Mouse (Mus musculus) forelimb bud, embryonic 11.5 days (tissue): ENCODE measurements around the gene Poln.

Experiments used
- DNase-seq: peaks from one replicate; pipeline ENCODE4 v3.0.0-alpha.2; 2012; ENCODE audit warnings: low read depth, low spot score

The Poln gene

DNA sequence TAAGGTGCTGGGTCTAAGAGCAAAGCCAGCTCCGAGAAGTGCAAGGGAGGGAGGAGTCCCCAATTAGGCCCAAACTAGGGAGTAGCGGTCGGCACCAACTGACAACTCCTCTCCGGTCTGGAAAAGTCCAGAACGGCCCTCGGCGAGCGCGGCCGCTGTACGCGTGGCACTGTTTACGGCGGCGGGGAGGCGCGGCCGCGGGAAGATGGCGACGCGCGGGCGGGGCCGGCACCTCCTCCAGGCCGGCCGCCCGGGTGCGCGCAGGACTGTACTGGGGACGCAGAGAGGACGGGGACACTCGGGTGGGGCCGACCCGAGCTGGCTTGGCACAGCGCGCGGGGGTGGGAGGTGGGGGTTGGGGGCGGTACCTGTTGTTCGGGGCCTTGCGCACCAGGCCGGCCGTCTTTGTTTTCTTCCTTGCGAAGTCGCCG lies 17.7 kb upstream of the Poln start:
- peak; percentile 27 for DNase-seq

DNA sequence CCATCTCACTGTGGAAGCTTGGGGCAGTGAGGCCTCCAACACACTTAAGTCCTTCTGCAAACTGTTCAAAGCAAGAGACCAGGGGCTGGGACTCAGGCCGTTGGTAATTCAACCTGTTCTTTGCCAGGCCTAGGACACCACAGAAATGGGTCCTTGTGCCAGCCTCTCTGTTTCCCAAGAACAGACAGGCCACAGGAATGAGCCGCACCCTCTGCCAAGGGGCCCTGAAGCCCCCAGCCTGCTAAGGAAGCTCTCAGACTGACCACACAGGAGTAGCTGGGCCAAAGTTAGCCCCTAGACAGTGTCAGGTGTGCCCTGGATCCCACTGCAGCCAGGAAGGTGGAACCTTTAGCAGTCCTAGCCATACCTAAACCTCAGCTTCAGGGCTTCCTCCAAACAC lies 17.1 kb upstream of the Poln start:
- no peak for DNase-seq

DNA sequence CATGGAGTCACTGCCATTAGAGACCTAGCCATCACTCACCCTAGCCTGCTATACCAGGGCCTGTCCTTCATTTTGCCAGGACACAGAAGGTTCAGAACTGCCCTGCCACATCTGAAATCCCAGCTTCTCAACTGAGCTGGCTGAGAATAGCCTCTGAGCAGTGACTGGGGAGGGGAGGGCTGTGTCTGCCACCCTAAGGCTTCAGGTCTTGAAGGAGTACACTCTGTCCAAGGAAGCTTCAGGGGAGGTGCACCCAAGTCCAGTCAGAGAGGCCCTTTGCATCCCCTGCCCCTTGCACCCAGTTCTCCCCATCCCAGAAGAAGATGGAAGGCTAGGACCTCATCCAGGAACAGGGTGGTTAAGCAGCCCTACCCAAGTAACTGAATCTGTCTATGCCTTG lies 16.5 kb upstream of the Poln start:
- DNase-seq = no peak

DNA sequence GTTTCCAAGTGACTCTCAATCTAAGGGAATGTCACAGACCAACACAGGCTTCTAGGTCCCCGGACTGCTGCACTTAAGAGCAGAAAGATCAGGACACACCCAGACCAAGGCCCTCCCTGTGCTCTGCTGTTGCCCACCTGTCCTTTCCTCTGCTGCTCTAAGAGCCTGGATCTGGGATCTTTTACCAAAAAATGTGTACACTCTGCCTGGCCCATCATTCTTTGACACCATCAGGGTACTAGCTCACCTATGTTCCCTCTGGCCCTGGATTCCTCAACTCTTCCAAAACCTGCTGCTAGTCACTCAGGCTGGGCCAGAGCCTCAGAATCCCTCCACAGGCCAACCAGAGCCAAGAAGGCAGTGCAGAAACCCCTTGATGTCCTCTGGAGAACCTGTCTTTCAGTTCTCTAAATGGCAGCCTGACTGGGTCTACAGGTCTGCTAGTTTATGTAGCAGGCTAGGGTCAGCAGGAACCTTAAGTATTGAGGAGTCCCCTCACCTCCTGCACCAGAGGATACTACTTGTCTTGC lies 15.9 kb upstream of the Poln start:
- no peak for DNase-seq

DNA sequence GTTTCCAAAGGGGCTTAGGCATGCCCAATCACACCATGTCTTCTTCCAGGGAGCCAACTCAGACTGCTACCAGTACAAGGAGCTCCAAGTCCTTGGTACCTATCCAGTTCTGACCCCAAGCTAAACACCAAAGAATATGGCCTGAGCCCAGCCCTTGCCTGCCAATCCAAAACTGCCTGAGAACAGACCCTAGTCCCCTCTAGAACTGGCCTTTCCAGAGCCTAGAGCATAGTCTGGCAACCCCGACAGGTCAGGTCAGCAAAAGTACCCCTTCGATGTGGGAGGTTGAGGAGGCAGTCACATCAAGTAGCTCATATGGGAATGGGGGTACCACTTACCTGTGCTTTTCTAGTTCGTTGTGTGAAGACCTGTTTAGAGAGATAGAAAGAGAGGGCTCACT lies 14.7 kb upstream of the Poln start:
- DNase-seq = no peak

DNA sequence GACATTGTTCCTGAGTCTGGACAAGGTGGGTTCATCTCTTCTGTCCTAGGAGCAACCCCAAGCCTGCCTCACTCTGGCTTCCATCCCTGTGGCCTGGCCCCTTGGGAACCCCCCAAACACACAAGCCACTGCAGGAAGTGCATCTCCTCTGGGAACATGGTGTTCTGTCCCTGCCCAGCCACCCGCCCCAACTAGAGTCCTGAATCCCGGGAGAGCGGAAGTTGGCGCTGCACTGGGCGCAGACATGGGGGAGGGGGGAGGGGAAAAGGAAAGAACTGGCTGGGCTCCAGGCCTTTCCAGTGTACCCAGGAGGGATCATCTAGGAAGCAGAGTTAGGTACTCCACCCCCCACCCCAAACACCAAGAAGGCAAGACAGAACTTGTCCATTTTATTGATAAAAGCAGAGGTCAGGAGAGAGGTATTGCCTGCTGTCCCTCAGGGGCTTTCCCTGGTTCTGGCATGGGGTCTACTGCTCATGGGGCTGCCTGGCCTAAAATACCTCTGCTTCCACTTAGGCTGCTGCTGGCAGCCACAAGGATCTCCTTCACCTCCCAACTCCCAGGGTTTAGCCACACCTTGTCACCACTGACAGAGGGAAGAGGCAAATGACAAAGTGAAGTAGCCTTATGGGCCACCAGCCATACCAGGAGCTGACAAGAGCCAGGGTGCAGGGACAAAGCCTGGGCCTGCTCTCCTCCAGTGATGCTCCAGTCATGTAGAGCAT lies 14.1 kb upstream of the Poln start:
- no peak for DNase-seq

DNA sequence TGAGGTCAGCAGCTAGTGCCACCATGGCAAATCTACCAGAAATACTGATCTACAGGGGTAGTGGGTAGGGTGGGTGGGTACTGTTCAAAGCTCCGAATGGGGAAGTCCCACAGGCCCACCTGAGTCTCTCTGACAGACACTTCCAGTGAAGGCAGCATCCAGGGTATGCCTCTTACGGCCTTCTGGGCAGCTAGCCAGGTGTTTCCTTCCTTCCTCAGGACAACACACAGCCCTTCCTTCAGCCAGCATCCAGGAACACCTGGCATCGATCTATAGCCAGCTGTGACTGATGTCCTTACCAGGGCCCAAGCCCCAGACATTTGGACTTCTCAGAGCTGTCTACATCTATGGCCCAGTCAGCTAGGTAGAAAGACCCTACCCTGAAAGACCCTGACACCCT lies 13.2 kb upstream of the Poln start:
- no peak for DNase-seq

DNA sequence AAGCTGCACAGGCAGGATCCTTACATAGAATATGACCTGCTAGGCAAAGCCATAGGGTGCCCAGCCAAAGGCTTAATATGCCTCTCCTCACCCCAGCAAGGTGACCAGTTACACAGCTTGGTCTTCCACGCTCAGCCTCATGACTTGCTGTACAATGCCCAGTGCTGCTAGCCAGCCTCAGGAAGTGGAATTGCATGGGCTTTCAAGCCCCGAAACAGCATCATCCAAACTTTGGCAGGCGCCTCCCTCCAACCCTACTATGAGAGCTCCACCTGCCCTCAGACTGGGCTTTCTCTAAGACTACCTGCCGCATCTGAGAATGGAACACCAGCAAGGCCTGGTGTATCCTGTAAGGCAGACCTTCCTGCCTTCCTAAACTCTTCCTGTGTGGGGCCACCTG lies 8.6 kb upstream of the Poln start:
- no peak for DNase-seq

DNA sequence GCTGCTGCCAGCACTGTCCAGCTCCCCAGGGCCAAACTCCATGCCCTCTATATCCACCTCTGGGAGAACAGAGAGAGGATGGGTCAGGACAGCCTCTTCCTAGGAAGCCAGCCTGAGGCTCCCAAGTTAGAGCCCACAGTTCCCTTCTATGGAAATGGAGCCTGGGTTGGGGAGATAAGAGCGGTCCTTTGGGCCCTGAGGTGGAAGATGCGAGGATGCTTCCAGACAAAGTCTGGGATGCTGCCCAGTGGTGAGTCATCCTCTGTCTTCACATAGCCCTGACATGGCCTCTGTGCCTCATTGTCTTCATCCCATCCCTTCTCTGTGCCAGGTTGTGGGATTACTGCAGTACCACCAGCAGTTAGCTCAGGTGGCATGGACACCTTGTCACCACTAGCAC lies 7.8 kb upstream of the Poln start:
- DNase-seq = no peak

DNA sequence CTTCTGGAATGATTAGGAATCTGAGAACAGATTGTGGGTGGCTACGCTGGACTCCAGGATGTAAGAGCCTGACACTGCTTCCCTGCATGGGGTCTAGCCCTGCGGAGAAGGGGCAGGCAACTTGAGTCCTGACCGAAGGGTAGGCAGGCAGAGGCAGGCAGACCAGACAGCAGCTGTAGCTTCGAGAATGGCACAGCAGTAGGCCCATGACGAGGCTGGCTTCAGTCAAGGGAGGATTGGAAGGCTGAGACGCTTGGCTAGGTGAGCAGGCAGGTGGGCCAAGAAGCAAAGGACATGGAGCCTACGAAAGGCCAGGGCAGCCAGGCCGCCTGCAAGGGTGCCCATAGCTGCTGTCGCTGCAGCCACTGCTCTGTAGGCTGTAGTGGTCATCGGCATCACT lies 7.4 kb upstream of the Poln start:
- no peak for DNase-seq

DNA sequence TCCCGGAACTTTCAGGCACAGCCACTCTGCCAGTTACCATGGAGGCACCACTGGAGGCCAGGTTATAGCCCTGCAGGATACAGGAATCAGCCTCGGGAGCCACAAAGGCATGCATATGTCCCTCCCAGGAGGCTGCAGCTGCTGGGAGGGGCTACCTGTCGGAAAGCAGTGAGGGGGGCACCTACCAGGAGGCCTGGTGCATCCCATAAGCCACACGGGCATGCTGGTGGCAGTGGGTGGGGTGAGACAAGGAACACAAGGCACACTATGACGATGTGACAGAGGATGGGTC lies 6.1 kb upstream of the Poln start:
- no peak for DNase-seq

DNA sequence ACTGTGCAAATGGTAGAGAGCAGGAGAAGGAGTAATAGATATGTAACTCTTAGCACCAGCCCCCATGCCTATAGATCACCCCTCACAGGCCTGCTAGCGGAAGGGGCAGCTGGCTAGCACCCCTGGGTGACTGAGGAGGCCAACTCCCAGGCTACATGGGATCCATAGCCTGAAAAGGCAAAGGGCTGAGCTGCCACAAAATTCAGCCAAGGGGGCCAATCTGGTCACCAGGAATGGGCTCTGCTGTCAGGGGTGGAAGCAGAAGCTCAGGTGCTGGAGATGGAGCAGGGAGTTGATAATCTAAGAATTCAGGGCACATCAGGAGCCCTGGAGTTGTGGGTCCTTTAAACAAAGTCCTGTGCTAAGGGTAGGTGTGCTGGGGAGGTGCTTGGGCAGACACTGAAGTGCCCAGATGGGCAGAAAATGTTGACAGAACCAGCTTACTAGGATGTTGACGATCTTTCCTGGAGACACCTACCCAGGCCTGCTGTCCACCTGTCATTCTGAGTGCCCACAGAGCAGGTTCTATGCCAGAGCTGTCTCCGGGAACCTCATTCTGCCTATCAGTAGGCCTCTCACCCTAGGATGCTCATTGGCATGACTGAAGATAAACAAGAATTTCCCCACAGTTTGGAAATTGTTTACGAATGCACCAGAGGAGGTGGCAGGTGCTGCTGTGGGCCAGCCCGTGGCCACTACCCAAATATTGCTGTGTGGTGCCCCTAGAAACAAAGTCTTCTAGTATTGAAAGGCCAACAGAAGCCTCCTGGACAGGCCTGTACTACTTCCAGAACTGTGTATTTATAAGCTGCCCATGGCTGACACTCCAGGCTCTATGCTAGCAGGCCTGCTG lies 5.5 kb upstream of the Poln start:
- DNase-seq = no peak

DNA sequence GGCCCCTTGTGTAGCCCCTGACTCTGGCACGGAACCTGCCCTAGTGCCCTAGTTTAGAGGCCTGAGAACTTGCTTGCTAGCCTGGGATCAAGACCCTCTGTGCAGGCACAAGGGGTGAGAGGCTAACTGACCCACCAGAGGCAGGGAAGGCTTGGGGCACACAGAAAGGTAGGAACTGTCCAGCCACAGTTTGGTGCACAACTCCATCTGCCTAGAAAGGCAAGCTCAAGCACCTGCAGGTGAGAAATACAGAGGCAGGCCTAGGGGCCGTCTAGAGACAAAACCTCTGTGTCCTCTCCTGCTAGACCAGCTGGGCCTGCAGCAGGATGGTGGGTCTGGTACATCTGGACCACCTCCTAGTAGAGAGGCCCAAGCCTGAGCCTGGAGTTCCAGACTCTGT lies 4.8 kb upstream of the Poln start:
- DNase-seq = no peak

DNA sequence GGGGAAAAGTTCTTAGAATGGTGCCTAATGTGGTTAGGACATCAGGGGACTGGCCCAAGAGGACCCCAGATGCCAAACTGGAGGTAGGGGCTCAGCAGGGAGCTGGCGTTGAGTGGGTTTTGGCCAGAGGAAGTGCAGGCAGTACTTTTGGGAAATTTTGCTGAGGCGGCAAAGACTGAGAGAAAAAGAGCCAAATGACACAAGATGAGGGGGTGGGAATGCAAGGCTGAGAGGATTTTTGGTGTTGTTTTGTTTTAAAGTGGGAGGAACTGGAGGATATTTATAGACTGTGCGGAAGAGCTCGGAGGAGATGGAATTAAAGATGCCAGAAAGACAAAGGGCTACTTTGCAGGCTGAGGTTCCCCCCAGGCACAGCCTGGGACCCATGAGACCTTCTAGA lies 1.5 kb upstream of the Poln start:
- no peak for DNase-seq

DNA sequence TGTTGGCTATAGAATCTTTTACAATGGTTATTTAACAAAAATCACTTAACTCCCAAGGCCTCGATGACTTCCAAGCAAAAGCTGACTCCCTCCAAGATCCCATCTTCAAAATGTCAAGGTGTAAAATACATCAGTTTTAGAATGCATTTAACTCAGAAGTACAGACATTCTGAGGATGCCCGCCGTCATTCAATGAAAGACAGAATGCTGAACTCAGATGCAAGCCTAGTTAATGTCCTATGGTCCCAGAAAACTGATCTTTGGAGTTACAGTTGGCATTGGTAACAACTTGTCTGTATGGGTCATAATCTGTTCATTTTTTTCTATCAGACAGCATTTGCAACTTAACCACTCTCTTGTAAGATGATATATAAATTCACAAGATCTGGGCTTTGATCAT lies 706 bp upstream of the Poln start:
- DNase-seq = no peak

DNA sequence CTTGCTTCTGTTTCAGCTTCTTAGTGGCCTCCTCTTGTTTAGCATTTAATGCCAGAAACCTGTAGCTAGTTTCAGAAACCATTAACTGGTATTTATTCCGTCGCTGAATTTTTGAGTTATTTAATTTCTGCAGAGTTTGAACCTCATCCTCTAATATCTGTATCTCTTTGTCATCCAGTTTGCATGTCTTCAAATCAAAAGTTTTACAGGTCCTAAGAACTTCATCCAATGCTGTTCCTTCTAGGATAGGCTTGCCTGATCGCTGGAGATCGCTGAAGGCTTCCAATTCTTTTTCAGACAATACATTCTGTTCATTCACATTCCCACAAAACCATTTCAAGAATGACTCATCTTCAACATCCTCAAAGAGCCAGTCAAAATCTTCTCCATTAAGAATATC lies 1.4 kb downstream of the Poln start:
- no peak for DNase-seq

DNA sequence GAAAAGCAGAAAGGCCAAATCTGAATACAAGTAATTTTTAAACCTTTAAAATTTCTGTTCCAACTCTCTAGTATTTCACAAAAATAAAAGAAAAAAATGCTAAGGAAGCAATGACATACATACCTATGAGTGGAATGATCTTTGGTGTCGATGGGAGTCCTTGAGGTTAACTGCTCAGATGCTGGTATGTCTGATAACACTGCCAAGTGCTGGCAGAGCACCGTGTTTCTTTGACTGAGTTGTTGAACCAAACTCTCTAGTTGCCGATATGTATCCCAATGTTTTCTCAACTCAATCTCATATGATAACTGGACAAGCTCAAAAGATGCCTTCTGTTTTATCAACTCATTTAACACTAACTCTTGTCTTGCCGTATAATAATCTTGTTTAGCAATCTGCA lies 3.5 kb downstream of the Poln start:
- no peak for DNase-seq

DNA sequence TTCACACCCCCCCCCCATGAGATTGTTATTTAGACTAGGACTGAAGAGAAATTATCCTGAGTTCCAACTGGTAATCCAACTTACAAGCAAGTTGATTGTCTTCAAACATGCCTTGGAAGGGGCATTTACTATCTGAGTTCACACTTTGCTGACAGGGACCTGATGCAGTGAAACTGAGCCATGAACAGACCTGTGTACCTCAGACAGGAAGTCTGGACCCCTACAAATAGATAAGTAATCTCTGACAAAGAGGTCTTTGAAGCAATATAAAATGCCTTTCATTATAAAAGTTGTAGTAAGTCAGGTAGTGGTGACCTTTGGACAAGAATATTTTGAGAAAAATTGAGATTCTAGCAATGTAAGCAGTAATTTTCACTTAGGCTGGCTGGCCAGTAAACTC lies 20.8 kb downstream of the Poln start:
- no peak for DNase-seq

DNA sequence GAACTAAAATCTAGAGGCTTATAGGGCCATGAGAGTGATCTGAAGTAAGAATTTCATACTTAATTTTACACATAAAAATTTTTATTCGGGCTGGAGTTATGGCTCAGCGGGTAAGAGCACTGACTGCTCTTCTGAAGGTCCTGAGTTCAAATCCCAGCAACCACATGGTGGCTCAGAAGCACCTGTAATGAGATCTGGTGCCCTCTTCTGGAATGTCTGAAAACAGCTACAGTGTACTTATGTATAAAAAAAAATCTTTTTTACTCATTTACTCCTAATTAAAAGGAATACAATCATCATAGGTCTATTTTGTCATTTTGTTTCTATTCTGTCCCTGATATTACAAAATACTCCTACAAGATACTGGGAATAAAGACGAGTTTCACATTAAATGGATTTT lies 21.7 kb downstream of the Poln start:
- DNase-seq = no peak

DNA sequence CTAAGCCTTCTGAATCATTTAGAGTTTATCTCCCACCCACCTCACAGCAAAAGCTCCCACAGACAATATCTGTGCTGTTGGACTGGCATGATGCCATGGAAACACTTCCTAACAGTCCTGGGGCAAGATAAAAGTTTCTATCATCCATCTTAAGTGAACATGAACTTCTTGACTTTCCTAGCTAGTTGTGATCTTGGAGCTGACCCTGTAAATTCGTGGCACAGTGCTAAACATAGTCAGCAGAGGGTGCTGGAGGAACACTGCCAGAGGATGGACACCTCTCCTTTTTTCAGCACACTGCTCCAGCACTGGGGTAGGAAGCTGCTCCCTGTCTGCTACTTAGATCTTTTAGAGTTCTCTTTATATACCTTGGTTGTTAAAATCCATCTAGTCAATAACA lies 29.5 kb downstream of the Poln start:
- DNase-seq = peak; percentile 4

DNA sequence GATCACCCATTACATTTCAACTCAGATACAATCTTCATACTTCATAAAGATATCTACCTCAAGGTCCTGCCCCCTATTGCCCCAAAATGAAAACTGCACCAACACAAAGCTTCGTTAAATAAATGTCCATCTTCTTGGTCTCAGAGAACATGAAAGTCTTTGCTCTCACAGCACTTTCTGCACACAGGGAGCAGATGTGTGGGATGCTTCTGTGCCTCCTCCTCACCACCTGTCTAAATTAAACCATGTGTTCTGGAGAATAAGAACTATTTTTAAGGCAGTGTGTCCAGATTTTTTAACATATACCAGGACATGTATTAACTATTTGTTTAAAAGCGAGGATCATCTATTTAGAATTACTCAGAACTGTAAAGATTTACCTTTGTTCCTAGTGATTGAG lies 36.5 kb downstream of the Poln start:
- DNase-seq = no peak

DNA sequence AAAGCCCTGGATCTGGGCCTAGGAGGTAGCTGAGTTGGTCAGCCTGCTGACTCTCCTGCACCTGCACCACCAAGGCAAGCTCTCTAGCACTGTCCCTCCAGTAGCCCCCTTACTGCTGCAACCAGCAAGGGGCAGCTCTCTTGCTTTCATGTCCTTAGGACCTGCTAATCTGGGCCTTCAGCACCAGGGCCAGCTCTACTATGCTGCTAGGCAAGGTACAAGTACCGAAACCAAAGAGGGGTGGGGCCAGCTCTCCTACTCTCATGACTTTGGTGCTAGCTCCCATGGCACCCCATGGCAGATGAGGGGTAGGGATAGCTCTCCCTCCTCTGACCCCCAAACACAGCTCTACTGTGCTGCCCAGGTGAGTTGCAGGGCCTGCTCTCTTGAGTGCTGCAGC lies 45.1 kb downstream of the Poln start:
- peak; percentile 3 for DNase-seq

DNA sequence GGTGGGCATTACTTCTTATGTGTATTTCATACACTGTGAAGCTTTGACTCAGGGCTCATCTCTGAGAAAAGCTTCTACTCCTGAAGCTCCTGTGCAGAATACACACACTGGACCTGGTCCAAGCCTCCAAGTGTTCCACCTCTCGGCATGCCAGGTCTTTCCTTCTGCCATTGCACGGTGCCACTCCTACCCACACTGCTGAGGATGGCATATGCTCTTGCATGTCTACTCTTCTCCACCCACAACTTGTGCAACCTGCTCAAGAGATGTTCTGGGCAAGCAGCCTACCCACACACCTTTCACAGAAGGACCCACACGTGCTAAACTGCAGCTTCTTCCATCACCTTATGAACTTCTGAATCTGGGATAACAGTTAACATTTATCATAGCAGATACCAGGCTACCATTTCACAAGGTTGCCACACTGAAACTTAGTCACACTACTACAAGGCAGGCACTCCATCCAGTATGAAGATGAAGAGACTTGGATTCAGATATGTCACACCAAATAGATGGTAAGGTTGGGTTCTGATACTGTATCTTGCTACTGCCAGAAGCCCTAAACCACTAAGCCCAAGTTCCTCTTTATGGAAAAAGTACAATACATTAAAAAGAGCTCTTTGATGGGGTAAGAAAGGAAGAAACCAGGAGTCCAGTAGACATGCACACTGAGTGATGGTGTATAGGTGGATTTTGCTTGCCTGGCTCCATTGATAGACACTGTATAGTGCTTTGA lies 50.0 kb downstream of the Poln start:
- DNase-seq = no peak
